ENCODE assay signal across 8 mouse cellular contexts in genomic region chr19:42182673-42183072, GRCm38 (mm10). TPM values are rescaled to one million over a fixed set of nuclear protein-coding genes. Genes with fewer than 3 reads are reported as not detected.
A peak's percentile ranks its signal among the peaks of the same experiment; 100 is the strongest.
DNase-seq lines count a peak whose midpoint lies in the region; TF ChIP-seq lines count a peak whose summit lies in the region.
"Had no signal": no experiment of that assay in that cellular context is flagged by ENCODE, and none has a peak within 500 bp of the region (broad histone marks: within the 10 kb centered on the region; RNA-seq: fewer than 3 reads in every experiment).

No protein-coding gene starts in this region.

- TF ChIP-seq POLR2A in spleen, adult 2 months (IDR thresholded peaks at IDR 0.05; ENCODE audit: low read depth, low read length), result no peak
- TF ChIP-seq POLR2A in bone marrow macrophage, adult 2 months (IDR thresholded peaks at IDR 0.05; ENCODE audit: borderline replicate concordance, low read depth, low read length), result no peak

- H3K27ac ChIP-seq in spleen, adult 2 months (ENCODE audit: insufficient read depth, low read length), result no peak overlapping the region
- no peak overlapping the region for H3K27ac ChIP-seq in bone marrow macrophage, adult 2 months (ENCODE audit: insufficient read depth, low read depth, low read length)
- H3K27ac ChIP-seq: midbrain, embryonic 10.5 days had no signal

- TF ChIP-seq CTCF in spleen, adult 2 months (IDR thresholded peaks at IDR 0.05; ENCODE audit: extremely low read depth, insufficient read depth, insufficient read length, insufficient replicate concordance), result peak; percentile 27; the same call in 1 of the 2 replicates
- TF ChIP-seq CTCF in bone marrow macrophage, adult 2 months (IDR thresholded peaks at IDR 0.05; ENCODE audit: low read depth, low read length), result 0 out of 2 replicates have a peak, but pooled peaks have one; percentile 17

- H3K4me3 ChIP-seq in spleen, adult 2 months (ENCODE audit: extremely low read depth, insufficient read depth, insufficient read length), result no peak overlapping the region
- no peak overlapping the region for H3K4me3 ChIP-seq in bone marrow macrophage, adult 2 months (ENCODE audit: insufficient read depth, low read length)
- H3K4me3 ChIP-seq: midbrain, embryonic 10.5 days had no signal

- H3K36me3 ChIP-seq in spleen, adult 2 months (ENCODE audit: control insufficient read depth, insufficient read depth, low read length), result peaks cover 44% of the 10 kb centered on the region
- H3K36me3 ChIP-seq in splenic B cell, adult 2 months (ENCODE audit: control insufficient read depth, insufficient read depth, low read length, poor library complexity, severe bottlenecking), result peaks cover 8% of the 10 kb centered on the region

- no peaks in the 10 kb centered on the region for H3K4me1 ChIP-seq in spleen, adult 2 months (ENCODE audit: control insufficient read depth, insufficient read depth, insufficient read length)
- no peaks in the 10 kb centered on the region for H3K4me1 ChIP-seq in bone marrow macrophage, adult 2 months (ENCODE audit: control insufficient read depth, insufficient read depth, low read length)
- H3K4me1 ChIP-seq: midbrain, embryonic 10.5 days had no signal

- WGBS in spleen, adult 2 months, result 86% methylated on average over 6 of the region's 6 CpGs

- no peaks in the 10 kb centered on the region for H3K27me3 ChIP-seq in spleen, adult 2 months (ENCODE audit: control insufficient read depth, insufficient read depth, low read length)
- H3K27me3 ChIP-seq in splenic B cell, adult 2 months (ENCODE audit: control insufficient read depth, insufficient read depth, low read length, poor library complexity, severe bottlenecking), result no peaks in the 10 kb centered on the region

- peak; percentile 32 for DNase-seq in heart, postnatal 4 days
- no peak for DNase-seq in heart, adult 11 months
- no peak for DNase-seq in spleen, adult 2 months (ENCODE audit: low read depth in 1 of 2, low spot score in 2 of 2)
- DNase-seq in spleen, postnatal 36 days (ENCODE audit: low spot score in 2 of 2), result no peak
- peak; percentile 21 for DNase-seq in splenic B cell, adult 2 months (ENCODE audit: low read depth, low spot score)
- no peak for DNase-seq in ovary, postnatal 36 days (ENCODE audit: low spot score)

RNA-seq across cellular contexts. Expression of gene Zfyve27, which starts 18.9 kb away (rescaled TPM):
- total RNA-seq in heart, postnatal 4 days (2021), result 10 to 100 TPM; 28.4 to 32.4 TPM
- 49.4 and 49.5 TPM in 2 replicates for polyA plus RNA-seq in spleen, adult 2 months (2012; rRNA removed)
- 30.7 and 32.3 TPM in 2 replicates for polyA plus RNA-seq in bone marrow macrophage, adult 2 months (2012; ENCODE audit: insufficient read depth, insufficient read length, missing spikeins)

RNA-seq across cellular contexts. Expression of gene Sfrp5, which starts 19.4 kb away (rescaled TPM):
- 1 to 10 TPM in 1 of 2 experiments, under 1 TPM in 1; 0.54 to 1.3 TPM for total RNA-seq in heart, postnatal 4 days (2021)
- 0.19 and 0.28 TPM in 2 replicates for polyA plus RNA-seq in spleen, adult 2 months (2012; rRNA removed)
- polyA plus RNA-seq in bone marrow macrophage, adult 2 months (2012; ENCODE audit: insufficient read depth, insufficient read length, missing spikeins), result not detected in 2 replicates

RNA-seq across cellular contexts. Expression of gene Marveld1, which starts 35.5 kb away (rescaled TPM):
- total RNA-seq in heart, postnatal 4 days (2021), result 10 to 100 TPM; 37.3 to 40.7 TPM
- 52.6 and 76.5 TPM in 2 replicates for polyA plus RNA-seq in spleen, adult 2 months (2012; rRNA removed)
- polyA plus RNA-seq in bone marrow macrophage, adult 2 months (2012; ENCODE audit: insufficient read depth, insufficient read length, missing spikeins), result 32.4 TPM in 2 replicates

RNA-seq across cellular contexts. Expression of gene Avpi1, which starts 53.8 kb away (rescaled TPM):
- 10 to 100 TPM; 17.9 to 19.5 TPM for total RNA-seq in heart, postnatal 4 days (2021)
- 13.4 and 18.2 TPM in 2 replicates for polyA plus RNA-seq in spleen, adult 2 months (2012; rRNA removed)
- polyA plus RNA-seq in bone marrow macrophage, adult 2 months (2012; ENCODE audit: insufficient read depth, insufficient read length, missing spikeins), result 16.9 and 21.3 TPM in 2 replicates

Comparison
In these comparisons a context has a peak if more than half of its experiments do, and no peak if none do; other contexts are left out.
1. DNase-seq: peak in heart, postnatal 4 days (single experiment) and splenic B cell, adult 2 months (single experiment); none in heart, adult 11 months (single experiment), spleen, adult 2 months (0 of 2), spleen, postnatal 36 days (0 of 2) and ovary, postnatal 36 days (single experiment).